Mouse (Mus musculus): Measurements from ENCODE around the gene Endod1.

GRCm38 (mm10) chr9:14367850-14368249, 13.5 kb downstream of the Endod1 start:
- TF ChIP-seq POLR2A (IDR thresholded peaks at IDR 0.05; ENCODE audit: low read depth, low read length) (no peak), CTCF (IDR thresholded peaks at IDR 0.05; ENCODE audit: borderline replicate concordance, insufficient read depth, low read length) (no peak)
